Mouse (Mus musculus) forelimb bud, embryonic 11.5 days (tissue): Measurements from ENCODE around the gene Cep170b.
A peak's percentile ranks its signal among the peaks of the same experiment; 100 is the strongest.

Experiments used
- DNase-seq: peaks from one replicate; pipeline ENCODE4 v3.0.0-alpha.2; 2012; ENCODE audit warnings: low read depth, low spot score

Gene Cep170b

DNA sequence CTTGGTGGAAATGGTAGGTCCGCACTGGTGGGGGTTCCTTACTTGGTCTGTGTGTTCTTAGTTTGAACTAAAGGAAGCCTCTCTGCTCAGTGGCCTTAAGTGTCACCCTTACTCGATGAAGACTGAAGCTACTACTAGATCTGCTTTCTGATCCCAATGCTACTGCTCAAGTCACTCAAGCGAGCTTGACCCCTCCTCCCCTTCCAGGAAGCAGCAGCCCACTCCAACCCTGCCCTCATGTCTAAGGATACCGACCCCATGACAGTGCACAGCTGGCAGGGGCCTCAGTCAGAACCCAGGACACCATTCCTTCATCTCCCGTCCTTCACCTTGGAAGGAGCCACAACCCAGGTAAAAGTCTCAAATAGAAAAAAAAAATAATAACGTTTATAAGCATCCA, at the start of gene Cep170b:
TSS of gene Cep170b (plus strand) at position 240 of the 400 bp plus-strand sequence.
- no peak for DNase-seq

GRCm38 (mm10) chr12:112670718-112671393, 49.4 kb upstream of the Cep170b start:
- no peak for DNase-seq

DNA sequence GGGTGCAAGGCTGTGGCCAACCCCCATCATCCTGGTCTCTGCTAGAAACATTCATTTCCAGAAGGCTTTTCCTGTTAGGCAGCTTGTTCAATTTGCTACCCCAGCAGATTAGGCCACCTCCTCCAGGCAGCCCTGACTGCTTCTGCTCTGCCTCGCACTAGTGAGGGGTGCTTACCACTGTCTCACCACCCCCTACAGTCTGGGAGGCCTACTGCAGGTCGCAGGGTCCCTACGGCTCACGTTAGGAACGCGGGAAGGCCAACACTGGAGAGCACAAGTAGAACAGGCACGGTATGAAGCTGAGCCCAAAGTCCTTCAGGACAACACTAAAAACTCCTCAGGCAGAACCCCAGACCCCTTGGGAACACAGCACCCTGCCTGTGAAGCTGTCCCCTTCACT, 48.4 kb upstream of the Cep170b start:
- DNase-seq: no peak

DNA sequence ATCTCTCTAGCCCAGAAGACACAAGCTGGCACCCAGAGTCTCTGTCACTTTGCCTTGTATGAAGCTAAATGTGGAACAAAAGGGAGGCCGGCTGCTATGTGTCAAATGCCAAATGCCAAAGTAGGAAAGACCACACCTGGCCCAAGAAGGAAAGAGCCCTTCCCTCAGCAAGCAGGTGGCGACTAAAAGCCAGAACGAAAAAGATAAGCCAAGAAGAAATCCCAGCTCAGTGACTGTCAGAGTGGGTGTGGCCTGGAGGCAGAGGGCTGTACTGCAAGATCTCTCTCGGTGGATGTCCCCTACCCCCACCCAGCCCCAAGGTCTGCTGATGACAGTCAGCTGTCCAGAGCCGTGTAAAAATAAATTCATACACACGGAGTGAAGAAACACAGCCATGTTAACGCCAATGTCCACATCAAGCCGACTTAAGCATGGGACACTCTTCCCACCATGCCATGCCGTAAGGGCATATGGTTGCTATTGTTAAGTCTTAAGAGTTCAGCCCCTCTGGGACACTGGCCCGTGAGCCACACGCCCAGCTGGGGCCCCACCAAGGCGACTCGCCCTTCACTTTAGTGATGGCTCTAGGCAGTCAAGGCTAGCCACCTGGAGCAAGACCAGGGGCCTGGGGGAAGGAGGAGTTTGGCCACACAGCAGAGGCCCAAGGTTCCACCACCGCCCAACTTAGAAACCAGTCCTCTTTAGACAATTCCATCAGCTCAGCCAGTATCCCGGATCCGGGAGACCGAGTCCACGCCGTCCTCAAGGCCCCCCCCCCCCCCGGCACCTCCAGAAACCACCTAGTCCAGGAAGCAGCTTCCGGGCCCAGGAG, 47.3 kb upstream of the Cep170b start:
- no peak for DNase-seq

GRCm38 (mm10) chr12:112673576-112674091, 46.6 kb upstream of the Cep170b start:
- DNase-seq: no peak

GRCm38 (mm10) chr12:112674132-112675011, 45.9 kb upstream of the Cep170b start, which contains the start of gene Akt1:
Gene Akt1 (minus strand): TSS chr12:112674884.
- no peak for DNase-seq

- peak; percentile 88 for DNase-seq
Measured at GRCm38 (mm10) chr12:112675245-112676035, 44.8 kb upstream of the Cep170b start.

DNA sequence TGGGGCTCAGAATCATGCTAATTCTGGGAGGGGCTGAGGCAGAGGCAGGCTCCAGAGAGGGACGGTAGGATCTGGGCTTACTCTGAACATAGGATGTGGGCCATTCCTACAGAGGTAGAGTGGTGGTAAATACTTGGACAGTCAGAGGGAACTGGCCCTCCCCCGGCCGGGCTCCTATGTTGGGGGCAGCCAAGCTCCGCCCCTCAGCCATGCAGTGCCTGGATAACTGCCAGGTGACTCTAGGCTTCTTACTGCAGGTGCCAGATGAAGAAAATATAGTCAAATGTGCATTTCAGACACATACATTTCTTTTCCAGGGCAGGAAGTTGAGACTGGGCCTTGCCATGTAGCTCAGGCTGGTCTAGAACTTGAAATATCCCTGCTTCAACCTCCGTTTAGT, 43.2 kb upstream of the Cep170b start:
- DNase-seq: no peak

DNA sequence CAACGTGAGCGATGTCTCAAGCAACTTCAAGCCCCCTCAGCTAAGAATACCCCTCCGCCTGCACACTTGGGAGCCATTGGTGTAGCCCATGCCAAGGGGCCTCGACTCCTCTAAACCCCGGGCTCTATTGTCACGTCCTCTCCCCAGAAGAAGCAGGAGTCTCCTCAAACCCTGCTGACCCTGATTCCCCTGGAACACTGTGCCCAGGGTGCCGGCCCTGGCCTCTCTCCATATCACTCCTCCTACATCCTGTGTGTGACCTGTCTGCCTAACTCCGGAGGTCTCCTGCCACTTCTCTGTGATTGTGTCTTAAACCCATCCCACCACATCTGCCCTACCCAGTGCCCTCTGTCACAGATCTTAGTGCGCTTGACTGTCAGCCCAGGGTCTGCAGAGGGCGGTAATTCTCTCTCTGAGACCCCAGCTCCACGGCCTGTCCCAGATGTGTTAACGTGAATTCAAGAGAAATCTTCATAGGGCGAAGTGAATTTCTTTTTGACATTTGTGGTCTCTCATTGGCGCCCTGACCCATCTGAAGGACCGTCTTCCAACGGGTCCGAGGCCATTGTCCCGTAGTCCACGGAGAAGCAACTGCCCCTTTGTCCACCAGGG, 42.2 kb upstream of the Cep170b start:
- no peak for DNase-seq

- peak; percentile 72 for DNase-seq
Measured at GRCm38 (mm10) chr12:112678555-112679026, 41.7 kb upstream of the Cep170b start, which contains the start of gene Zbtb42. Gene Zbtb42 (plus strand): TSS chr12:112678828.

- DNase-seq: no peak
Measured at GRCm38 (mm10) chr12:112679027-112679996, 40.9 kb upstream of the Cep170b start.

- no peak for DNase-seq
Measured at GRCm38 (mm10) chr12:112683351-112683750, 36.9 kb upstream of the Cep170b start.

GRCm38 (mm10) chr12:112688458-112688857, 31.8 kb upstream of the Cep170b start:
- no peak for DNase-seq

GRCm38 (mm10) chr12:112693185-112694126, 26.8 kb upstream of the Cep170b start:
- DNase-seq: peak; percentile 98

DNA sequence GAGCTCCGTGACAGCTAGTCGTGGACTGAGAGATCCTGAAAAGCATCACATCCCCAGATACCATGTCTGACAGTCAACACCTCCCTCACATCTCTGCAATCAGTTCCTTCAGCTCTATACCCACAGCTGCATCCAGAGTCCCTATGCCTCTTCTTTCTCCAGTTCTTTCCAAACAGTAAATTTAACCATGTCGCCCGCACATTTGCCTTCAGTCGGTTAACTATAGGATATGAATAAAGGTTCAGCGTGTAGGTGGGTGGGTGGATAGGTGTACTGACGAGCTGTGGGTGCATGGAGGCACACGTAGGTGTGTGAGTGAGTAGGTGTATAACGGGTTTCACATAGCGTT, 26.2 kb upstream of the Cep170b start:
- DNase-seq: no peak

GRCm38 (mm10) chr12:112696806-112697425, 23.3 kb upstream of the Cep170b start:
- DNase-seq: no peak

DNA sequence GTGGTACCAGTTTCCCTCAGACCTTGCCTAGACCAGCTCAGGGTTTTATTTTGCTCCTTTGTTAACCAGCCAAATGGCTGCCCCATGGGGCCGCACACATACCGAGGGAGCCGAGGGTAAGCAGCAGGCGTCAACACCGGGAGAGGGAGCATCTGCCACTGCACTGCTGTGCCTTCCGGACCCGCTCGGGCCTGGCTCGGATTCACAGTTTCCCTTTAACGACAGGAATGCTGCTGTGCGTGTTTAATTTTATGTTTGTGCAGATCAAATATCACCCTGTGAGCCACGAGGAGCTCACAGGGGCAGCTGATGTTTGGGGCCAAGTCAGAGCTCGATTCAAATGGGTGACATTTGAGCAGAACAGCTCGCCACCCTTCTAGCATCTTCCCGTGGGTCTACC, 19.7 kb upstream of the Cep170b start:
- no peak for DNase-seq
